Mouse (Mus musculus) induced T-regulatory cell, adult 2 months (primary cell): ENCODE data around the gene Prph2.

Experiments used
- DNase-seq: peaks from one replicate; pipeline ENCODE4 v3.0.0-alpha.2; 2012; ENCODE audit warnings: low read depth

Prph2 gene

DNA sequence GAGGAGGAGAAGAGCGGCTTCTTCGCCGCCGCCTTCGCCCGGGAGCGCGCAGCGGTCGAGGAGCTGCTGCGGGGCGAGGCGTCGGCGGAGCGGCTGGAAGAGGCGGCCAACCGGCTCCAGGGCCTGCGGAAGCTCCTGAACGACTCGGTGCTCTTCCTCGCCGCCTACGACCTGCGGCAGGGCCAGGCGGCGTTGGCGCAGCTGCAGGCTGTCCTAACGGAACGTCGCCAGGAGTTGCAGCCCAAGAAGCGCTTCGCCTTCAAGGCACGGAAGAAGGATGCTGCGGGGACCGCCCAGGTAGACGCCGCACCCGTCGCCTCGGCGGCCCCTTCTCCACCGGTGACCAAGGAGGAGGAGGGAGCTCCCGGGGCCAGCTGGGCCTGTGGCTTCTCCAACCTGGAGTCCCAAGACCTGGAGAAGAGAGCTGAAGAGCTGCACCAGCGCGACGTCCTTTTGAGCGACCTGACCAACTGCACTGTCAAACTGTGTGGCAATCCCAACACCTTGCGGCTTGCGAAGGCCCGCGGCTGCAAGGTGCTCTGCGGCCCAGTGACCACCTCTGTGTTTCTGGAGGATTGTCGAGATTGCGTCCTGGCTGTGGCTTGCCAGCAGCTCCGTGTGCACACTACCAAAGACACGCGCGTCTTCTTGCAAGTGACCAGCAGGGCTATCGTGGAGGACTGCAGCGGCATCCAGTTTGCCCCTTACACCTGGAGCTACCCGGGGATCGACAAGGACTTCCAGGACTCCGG, 19.2 kb upstream of the Prph2 start:
- no peak for DNase-seq

DNA sequence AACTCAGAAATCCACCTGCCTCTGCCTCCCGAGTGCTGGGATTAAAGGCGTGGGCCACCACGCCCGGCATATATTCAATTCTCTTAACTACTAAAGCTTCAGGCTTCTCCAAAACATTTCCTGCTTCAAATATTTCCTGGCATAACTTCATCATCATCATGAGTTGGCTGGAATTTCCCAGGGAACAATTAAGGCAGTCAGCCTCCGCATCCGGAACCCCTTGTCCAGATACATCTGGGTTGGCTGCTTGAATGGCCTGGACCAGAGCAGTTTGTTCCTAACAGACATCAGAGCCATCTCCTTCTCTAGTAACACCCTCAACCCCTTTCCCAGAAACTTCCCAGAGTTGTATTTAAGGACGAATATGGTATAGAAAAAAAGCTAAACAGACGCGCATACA, 14.8 kb upstream of the Prph2 start:
- no peak for DNase-seq

DNA sequence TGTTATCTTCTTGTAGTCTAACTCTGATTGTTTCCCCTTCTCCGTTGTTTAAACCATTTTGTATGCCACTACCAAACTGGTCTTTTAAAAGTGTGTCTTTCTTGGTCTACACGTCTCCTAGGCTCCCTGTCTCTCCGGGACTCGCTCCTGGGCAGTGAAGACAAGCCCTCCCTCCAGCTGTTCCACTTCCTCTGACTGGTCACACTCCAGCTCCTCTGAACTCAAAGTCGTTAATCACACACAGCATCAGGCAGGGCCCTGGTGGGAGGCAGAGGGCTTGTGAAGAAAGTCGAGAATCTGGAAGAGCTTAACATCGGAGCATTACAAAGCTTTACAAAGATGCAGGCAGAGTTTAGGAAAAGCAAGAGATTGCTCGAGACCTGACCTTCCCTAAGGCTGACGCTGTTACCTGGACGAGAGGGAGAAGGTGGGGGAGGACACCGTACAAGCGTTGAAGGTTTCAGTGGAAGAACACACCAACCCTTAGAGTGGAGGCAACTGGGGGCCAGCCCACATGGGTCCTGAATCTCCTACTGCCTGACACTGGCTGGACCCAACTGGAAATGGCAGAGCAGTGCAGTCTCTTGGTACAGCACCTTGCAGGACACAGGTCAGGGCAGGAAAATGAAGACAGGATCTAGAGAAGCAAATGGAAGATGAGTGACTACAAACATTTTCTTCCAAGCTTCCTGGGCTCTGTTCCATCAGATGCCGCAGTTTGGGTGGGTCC, 12.9 kb upstream of the Prph2 start:
- DNase-seq = no peak

DNA sequence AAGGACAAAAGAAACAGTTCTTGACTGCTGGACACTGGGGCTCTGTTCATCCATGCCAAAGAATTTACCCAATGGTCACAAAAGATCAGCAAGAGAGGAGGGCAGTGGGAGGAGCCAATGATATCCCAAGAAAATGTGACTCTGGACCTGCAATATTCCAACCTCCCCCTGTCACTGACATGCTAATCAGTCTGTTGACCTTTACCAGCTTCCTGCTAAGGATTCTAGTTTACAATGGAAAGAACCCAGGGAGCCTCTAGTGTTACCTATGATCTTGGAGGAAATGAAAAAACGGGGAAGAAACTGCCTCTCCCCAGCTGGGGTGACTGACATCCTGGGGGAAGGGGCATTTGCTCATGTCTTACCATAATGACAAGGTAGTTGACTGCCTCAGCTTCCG, 9.3 kb upstream of the Prph2 start:
- DNase-seq = no peak

DNA sequence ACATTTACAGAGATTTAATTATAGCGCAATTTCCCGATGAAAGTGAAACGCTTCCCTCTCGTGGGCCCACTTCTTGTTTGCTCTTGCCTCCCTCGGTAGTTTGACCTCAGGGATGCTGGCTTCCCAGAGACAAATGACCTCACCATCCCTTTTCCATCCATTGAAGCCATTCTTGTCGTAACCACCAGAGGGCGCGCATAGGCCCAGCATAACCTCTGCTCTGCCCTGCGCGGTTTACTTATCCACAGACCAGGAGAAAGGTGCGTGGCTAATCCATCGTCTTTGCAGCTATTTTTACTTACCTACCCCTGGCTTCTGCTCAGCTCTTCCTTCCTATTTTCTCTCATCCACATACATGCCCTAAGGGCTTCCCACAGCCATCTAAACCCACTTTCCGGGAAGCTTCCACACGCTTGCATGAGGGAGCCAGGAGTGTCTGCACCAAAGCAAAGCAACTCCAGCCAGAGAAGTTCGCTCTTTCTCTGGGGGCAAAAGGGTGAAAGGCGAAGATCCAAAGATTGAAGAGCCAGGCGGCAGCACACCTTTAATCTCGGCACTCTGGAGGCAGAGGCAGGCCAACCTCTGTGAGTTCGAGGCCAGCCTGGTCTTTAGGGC, 6.3 kb upstream of the Prph2 start:
- DNase-seq = peak; percentile 87

DNA sequence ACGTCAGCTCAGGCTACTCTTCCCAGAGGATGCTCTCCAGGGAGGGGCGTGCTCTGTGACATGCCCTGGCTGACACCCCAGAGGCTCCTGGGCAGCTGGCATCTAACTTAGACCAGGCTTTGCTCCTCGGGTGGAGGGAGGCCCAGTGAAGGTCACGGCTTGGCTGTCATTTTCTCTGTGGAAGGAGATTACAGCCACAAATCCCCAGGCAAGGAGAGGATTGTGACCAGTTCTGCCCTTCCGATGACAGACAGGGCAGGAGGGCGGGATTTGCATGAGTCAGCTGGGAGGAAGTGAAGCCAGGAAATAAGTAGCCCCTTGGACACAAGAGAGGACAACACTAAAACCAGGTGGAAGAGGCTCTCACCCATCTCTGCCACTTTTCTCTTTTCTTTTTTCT, 2.1 kb downstream of the Prph2 start:
- DNase-seq = no peak

DNA sequence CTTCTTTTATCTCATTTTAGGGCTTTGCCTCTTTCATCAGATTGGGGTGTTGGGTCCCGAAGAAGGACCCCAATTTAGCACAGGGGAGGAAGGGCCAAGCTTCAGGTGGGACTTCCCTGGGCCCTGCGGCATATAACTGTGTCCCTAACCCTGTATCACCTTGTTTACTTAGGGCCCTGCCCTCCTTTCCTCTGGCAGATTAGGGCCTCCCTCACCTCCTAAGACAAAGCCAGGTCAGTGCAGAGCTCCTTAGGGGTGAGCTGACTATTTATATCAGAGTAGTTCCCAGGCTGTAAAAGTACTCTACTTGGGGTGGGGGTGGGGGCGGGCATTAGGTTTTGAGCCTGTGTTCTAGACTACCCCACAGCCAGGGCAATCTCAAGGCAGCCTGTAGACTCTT, 4.9 kb downstream of the Prph2 start:
- DNase-seq = no peak

DNA sequence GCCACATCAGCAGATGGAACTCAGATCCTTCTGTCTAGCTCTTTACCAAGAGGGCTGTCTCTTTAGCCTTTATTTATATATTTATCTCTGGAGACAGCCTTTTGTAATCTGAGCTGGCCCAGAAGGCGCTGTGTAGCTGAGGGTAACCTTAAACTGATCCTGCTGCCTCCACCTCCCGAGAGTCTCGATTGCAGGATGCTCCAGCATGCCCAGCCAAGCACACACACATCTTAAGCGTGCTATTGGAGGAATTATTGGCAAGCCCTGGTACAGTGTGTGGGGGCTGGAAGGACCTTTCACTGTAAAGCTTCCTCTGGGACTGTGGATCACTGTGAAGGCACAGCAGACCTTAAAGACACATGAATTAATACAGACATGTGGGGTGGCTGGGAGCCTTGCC, 8.7 kb downstream of the Prph2 start:
- DNase-seq = no peak

DNA sequence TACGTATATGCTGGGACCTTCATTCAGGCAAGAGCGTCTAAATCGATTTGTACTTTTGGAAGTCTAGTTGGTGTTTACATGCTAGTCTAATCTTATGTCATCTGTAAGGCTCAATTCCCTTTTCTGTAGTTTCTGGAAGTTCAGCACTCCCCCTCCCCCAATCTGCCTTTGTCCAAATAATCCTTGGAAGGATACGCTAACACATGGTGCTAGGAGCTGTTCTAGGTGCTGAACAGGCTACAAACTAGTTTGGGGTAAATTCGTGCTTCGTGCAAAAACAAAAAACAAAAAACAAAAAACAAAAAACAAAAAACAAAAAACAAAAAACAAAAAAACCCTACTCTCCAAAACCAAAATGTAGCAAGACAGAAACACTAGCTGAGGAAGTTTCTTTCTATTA, 10.6 kb downstream of the Prph2 start:
- no peak for DNase-seq

DNA sequence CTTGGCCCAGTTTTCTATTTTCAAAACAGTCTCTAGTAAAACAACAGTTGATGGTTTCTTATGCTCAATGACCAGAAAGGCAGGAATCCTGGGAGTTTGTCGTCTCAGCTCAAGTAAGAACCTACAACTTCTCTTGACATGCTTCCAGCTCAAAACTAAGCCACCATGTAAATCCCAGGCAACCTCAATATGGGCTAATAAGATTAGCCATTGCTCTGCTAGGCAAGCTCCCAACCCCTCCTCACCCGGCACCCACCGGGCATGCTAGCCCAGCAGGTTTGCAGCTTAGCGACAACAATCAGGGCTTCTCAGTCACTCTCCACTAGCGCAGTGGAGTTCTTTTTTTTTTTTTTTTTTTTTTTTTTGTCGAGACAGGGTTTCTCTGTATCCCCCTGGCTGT, 15.9 kb downstream of the Prph2 start:
- no peak for DNase-seq

DNA sequence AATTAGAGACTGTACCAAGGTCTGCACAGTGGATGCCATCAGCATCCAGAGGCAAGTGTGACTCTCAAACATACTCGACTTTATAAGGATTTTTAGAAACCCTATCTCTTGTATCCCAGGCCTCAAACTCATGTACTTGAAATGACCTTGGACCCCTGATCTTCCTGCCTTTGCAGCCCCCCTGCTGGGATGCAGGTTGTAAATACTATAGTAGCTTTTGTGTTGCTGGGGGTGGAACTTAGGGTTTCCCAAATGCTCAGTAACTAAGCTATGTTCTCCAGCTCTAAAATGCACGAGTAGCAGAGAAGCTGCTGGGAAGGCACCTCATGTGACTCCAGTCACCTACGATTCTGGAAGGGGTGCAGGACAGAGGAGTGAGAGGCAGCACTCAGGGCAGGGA, 16.7 kb downstream of the Prph2 start:
- DNase-seq = no peak

DNA sequence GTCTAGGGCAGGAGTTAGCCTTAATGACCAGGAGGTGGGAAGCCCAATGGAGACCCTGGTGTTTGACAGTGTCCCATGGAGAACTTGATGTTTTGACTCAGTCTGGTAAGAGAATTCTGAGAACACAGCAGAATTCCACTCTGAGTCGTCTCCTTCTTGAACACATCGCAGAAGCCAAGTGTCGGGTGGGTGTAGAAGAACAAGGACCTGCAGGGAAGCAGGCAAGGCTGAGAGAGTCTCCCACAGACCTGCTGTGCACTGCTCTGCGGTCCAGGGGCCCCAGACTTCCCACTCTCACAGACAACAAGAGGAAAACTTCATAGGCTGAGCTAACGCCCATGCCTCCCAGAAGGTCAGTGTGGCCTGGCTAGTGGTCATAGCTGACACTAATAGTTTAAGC, 17.5 kb downstream of the Prph2 start:
- DNase-seq = no peak

DNA sequence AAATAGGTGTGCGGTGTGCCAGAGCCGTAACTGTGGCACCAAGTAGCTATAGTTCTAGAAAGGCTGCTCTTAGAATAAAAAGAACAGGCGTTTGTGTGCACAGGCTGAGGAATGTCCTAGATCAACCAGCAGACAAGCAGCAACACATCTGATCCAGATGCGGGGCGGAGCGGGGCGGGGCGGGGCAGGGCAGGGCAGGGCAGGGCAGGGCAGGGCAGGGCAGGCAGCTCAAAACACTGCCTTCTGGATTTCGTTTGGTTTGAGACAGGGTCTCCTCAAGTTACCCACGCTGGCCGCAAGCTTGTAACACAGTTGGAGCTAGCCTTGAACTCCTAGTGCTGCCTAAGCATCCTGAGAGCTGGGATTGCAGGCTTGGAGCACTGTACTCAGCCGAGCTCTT, 19.0 kb downstream of the Prph2 start:
- DNase-seq = no peak

DNA sequence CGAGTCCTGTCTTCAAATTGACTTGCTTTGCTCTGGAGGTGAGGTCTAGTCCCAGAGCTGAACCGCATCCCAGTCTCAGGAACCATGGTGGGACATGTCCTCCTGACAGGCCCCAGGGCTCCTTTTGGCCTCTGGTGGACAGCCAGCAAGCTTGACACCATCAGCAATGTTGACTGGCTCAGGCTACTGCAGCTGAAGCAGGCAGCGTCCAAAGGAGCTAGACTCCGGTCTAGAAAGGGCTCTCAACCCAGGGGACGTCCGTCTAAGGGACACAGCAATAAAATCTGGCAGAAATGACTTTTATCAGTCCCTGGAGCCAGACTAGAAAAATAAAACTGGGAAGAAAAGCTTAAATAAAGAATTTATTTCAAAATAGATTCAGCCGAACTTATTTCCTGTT, 19.6 kb downstream of the Prph2 start:
- DNase-seq = no peak

DNA sequence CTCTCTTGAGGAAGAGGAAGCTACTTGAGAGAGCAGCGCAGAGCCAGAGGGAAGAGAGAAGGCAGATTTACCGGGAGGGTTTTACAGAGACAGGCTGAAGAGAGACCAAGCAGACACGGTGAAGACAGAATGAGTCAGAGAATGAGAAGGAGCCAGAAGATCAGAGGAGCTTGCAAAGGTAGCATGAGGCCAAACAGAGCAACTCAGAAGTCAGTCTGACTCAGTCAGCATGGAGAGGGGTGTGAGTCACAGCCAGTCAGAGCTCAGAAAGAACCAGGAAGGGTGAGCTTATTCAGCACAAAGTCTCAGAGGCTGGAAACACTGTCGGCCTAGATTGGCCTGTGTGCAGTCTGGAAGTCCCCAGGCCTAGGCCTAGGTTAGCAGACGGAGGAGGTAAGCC, 22.7 kb downstream of the Prph2 start:
- no peak for DNase-seq

DNA sequence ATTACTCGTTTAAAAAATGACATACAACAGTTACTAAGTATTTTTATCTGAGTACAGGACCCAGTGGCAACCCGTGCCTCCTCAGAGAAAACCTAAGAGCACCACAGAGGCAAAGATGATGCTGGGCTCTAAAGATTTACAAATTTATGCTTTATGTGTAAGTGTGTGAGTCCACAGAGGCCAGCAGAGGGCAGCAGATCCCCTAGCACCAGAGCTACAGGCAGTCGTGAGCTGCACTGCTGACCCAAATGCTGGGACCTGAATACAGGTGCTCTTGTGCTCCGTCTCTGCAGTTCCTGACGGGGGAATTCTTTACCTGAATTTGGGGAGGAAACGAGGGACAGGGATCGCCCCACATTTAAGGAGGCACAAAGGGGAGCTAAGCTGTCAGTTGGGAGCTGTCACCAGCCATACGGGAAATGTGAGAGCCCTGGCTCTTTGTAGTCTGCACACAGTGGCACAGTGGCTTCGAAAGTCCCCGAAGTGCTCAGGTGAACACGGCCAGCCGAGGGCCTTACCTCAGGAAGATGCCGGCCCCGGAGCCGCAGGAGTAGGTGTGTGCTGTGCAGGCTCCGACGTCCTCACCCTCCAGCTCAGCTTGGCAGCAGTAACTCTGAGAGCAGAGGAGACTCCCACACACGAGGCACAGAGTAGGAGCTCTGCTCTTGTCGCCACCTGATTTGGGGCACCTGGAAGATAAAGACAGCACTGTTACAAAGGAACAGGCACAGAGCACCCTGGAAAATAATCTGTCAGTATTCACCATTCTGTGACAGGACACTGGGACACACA, 23.5 kb downstream of the Prph2 start:
- peak; percentile 74 for DNase-seq

DNA sequence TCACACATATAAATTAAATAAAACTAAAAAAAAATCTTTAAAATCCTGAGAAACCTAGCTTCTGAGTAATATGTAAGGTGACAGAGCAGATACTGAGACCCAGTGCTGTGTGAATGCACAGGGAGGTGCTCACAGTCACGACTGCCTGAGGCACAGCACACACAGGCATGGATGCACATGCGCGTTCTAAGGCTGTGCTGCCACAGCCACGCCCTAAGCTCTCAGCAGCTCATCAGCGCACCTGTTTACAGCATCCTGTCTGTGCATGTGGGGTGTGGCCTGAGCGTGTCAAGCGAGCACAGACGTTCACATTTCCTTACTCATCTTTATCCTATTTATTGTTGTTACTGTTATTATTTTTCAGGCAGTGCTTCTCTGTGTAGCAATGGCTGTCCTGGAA, 30.2 kb downstream of the Prph2 start:
- no peak for DNase-seq

DNA sequence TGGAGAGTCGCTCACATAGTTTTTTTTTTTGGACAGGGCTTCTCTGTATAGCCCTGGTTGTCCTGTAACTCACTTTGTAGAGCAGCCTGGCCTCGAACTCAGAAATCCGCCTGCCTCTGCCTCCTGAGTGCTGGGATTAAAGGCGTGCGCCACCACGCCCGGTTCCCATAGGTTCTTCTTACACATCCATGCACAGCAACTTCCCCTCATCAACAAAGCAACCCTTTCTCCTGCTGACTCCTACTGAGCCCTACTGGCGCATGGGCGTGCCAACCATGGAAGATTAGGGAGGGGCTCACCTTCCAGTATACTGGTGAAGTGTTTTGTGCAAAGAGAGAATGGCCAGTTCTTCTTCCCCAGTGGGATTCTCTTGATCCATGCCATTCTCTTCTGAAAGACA, 32.2 kb downstream of the Prph2 start:
- DNase-seq = no peak

DNA sequence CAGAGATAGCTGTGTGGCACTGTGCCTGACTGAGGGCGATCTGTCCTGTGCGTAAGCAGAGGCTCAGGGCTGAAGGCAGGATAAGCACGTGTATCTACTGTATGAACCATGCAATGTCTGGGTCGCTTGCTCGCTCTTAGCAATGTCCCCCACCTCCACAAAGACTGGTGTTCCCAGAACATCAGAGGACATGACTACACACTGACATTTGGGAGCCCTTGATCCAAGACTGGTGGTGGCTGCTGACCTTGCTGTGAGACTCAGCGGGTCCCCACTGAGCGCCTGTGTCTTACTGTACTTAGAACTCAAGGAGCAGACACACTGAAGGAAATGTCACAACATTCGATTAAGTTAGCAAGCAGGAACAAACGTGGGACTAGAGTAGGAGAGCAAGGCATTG, 36.0 kb downstream of the Prph2 start:
- no peak for DNase-seq

DNA sequence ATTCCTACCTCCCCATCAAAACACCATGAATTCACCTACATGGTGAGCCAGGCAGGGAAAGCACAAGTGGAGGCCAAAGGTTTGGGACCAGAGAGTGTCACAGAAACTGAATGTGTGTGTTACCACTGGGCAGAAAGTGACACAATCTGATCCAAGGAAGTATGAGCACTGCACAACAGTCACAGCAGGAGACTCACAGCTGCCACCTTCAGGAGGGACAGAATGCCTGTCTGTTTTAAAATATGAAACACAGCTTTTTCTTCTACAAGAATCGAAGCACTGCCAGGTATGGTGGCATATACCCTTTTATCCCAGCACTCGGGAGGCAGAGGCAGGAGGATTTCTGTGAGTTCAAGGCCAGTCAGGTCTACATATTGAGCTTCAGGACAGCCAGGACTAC, 47.8 kb downstream of the Prph2 start:
- no peak for DNase-seq

DNA sequence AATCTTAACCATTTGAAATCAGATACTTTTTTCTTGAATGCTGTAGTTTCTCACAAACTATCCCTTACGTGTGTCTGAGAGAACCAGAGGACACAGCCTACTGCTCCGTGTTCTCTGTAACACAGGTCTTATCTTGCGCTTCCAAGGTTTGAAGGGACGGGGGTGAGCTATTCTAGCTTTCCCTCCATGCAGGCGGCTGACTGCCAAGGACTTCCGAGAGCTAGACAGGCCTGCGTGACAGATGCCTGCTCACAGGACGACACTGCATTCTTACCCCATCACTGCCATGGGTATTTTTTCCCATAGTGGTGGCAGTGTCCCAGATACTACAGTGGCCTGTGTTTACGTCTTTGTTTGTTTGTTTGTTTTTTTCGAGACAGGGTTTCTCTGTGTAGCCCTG, 50.0 kb downstream of the Prph2 start:
- DNase-seq = no peak

DNA sequence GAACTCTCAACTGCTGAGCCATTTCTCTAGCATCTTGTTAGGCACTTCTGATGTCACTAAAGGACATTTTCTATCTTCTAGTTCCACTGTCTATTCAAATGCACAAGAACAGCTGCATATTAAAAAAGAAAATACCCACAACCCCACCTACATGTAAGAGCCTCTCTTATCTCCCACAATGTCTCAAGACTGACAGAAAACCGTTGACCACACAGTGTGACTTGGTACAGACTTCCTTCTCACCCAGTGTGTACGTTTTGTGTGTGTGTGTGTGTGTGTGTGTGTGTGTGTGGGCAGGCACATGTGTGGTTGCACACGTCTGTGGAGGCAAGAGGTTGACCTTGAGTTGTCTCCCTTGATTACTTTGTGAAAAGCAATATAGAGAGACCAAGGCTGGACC, 51.9 kb downstream of the Prph2 start:
- DNase-seq = no peak

DNA sequence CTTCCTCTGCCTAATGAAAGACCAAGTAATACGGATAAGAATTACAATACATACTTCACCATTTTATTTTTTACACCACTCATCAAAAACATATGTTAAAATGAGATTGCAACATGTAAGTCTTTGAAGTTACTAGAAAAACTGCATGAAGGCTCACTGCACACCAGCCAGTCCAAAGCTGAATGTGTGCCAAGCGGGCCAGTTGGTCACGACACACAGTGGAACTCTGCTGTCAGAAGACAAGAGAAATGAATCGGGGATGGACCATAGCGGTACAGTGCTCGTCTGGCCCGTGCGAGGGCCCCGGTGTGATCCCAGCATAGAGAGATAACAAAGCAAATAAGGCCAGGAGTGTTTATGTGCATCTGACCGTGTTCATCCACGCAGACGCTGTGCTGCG, 52.9 kb downstream of the Prph2 start:
- DNase-seq = no peak
